Mouse (Mus musculus): ENCODE results near the gene Kdm4a. TPM values are rescaled to one million over a fixed set of nuclear protein-coding genes. Genes with fewer than 3 reads are reported as not detected.
A peak's percentile ranks its signal among the peaks of the same experiment; 100 is the strongest.

Kdm4a gene
- total RNA-seq, 2 experiments from 2014 or later, result 38.1 to 39.0 TPM

GRCm38 (mm10) chr4:118123030-118123704 lies 56.7 kb downstream of the Kdm4a start:
- intact Hi-C loops (cut with DNase I), result no loop called here
- DNase-seq, result no peak

GRCm38 (mm10) chr4:118122078-118122477 lies 57.8 kb downstream of the Kdm4a start:
- intact Hi-C loops (cut with DNase I), result no loop called here
- DNase-seq, result no peak

GRCm38 (mm10) chr4:118117565-118117964 lies 62.3 kb downstream of the Kdm4a start:
- intact Hi-C loops (cut with DNase I), result no loop called here
- DNase-seq, result no peak

GRCm38 (mm10) chr4:118116098-118116497 lies 63.7 kb downstream of the Kdm4a start:
- intact Hi-C loops (cut with DNase I), result no loop called here
- no peak for DNase-seq

- DNase-seq, result no peak
- intact Hi-C loops (cut with DNase I), result no loop called here
Measured at GRCm38 (mm10) chr4:118115132-118115531, 64.7 kb downstream of the Kdm4a start.

GRCm38 (mm10) chr4:118112601-118113000 lies 67.2 kb downstream of the Kdm4a start:
- DNase-seq, result no peak
- intact Hi-C loops (cut with DNase I), result no loop called here

- intact Hi-C loops (cut with DNase I), result no loop called here
- no peak for DNase-seq
Measured at GRCm38 (mm10) chr4:118109649-118110048, 70.2 kb downstream of the Kdm4a start.

GRCm38 (mm10) chr4:118108779-118109178 lies 71.1 kb downstream of the Kdm4a start:
- intact Hi-C loops (cut with DNase I), result no loop called here
- DNase-seq, result peak; percentile 55 to 58

- intact Hi-C loops (cut with DNase I), result no loop called here
- no peak for DNase-seq
Measured at GRCm38 (mm10) chr4:118105256-118106053, 74.4 kb downstream of the Kdm4a start.

GRCm38 (mm10) chr4:118103280-118103830 lies 76.5 kb downstream of the Kdm4a start:
- intact Hi-C loops (cut with DNase I), result no loop called here
- DNase-seq, result no peak

- intact Hi-C loops (cut with DNase I), result no loop called here
- no peak for DNase-seq
Measured at GRCm38 (mm10) chr4:118101497-118101896, 78.3 kb downstream of the Kdm4a start.

GRCm38 (mm10) chr4:118099637-118100364 lies 80.0 kb downstream of the Kdm4a start:
- intact Hi-C loops (cut with DNase I), result loop anchor here (10.0 kb wide), 1 partner anchor 475 kb away; no protein-coding TSS in a partner anchor
- DNase-seq, result no peak

- intact Hi-C loops (cut with DNase I), result loop anchor here (10.0 kb wide), 1 partner anchor 476 kb away; no protein-coding TSS in a partner anchor
- no peak for DNase-seq
Measured at GRCm38 (mm10) chr4:118098571-118098970, 81.3 kb downstream of the Kdm4a start.

GRCm38 (mm10) chr4:118096069-118096468 lies 83.8 kb downstream of the Kdm4a start:
- DNase-seq, result no peak
- intact Hi-C loops (cut with DNase I), result loop anchor here (10.0 kb wide), 1 partner anchor 479 kb away; no protein-coding TSS in a partner anchor

- intact Hi-C loops (cut with DNase I), result loop anchor here (10.0 kb wide), 1 partner anchor 482 kb away; no protein-coding TSS in a partner anchor
- DNase-seq, result no peak
Measured at GRCm38 (mm10) chr4:118092784-118093457, 86.9 kb downstream of the Kdm4a start.

- intact Hi-C loops (cut with DNase I), result loop anchor here (2.0 to 10.0 kb wide), 2 partner anchors 204 to 484 kb away; no protein-coding TSS in a partner anchor
- DNase-seq, result no peak
Measured at GRCm38 (mm10) chr4:118090449-118090848, 89.4 kb downstream of the Kdm4a start.

GRCm38 (mm10) chr4:118089939-118090338 lies 89.9 kb downstream of the Kdm4a start:
- intact Hi-C loops (cut with DNase I), result loop anchor here (2.0 to 10.0 kb wide), 3 partner anchors 205 to 485 kb away; no protein-coding TSS in a partner anchor
- peak; percentile 42 to 60 for DNase-seq

GRCm38 (mm10) chr4:118088771-118089170 lies 91.1 kb downstream of the Kdm4a start:
- DNase-seq, result no peak
- intact Hi-C loops (cut with DNase I), result loop anchor here (10.0 kb wide), 1 partner anchor 384 kb away; no protein-coding TSS in a partner anchor

All from heart, postnatal 10 days (tissue).